Mouse (Mus musculus): ENCODE measurements at regions not wholly inside any gene's neighbourhood (a gene's known extent, or its start where the extent isn't known, plus 50 kb on each side); places are given as distances from the start of the nearest gene placed in this dataset.

GRCm38 (mm10) chr2:99236968-99237367, 569.9 kb upstream of the Gm10800 start:
- intact Hi-C loops (cut with DNase I), result loop anchor here (5.0 kb wide), 1 partner anchor 1920 kb away; no protein-coding TSS in a partner anchor
- peak; percentile 23 to 44 for DNase-seq (ENCODE audit: extremely low spot score in 1 of 2, low spot score in 2 of 2)

Data from left cerebral cortex, postnatal 10 days (tissue).